Mouse (Mus musculus): Measurements from ENCODE around the gene Uxs1. TPM values are rescaled to one million over a fixed set of nuclear protein-coding genes. Genes with fewer than 3 reads are reported as not detected.

Gene Uxs1
- total RNA-seq, 4 experiments from 2014 or later, result 41.5 to 47.7 (median 43.2) TPM

- DNase-seq (ENCODE audit: low spot score in 2 of 2), result peak; percentile 71 to 76
Observed at GRCm38 (mm10) chr1:43730491-43730924, 97.1 kb downstream of the Uxs1 start, which contains the start of gene 1500015O10Rik. Gene 1500015O10Rik (plus strand): TSS chr1:43730602.

- DNase-seq (ENCODE audit: low spot score in 2 of 2), result no peak
Observed at GRCm38 (mm10) chr1:43722459-43722858, 105.1 kb downstream of the Uxs1 start.

GRCm38 (mm10) chr1:43718793-43719192 lies 108.8 kb downstream of the Uxs1 start:
- no peak for DNase-seq (ENCODE audit: low spot score in 2 of 2)

- no peak for DNase-seq (ENCODE audit: low spot score in 2 of 2)
Observed at GRCm38 (mm10) chr1:43717967-43718366, 109.6 kb downstream of the Uxs1 start.

GRCm38 (mm10) chr1:43714841-43715240 lies 112.8 kb downstream of the Uxs1 start:
- no peak for DNase-seq (ENCODE audit: low spot score in 2 of 2)

GRCm38 (mm10) chr1:43698577-43699000 lies 129.0 kb downstream of the Uxs1 start:
- DNase-seq (ENCODE audit: low spot score in 2 of 2), result no peak

Other genes starting within 250 kb of the Uxs1 start
- gene 1500015O10Rik, start 97.2 kb downstream of the Uxs1 start, total RNA-seq (2022), result 1 to 10 TPM; 1.4 to 8.2 (median 3.3) TPM
- gene Tpp2, start 105.8 kb upstream of the Uxs1 start, total RNA-seq (2022), result 10 to 100 TPM; 50.9 to 54.9 (median 51.3) TPM
- under 1 TPM in 2 of 4 experiments, not detected in 2; 0.12 to 0.25 TPM for gene Mettl21c, start 192.2 kb upstream of the Uxs1 start, total RNA-seq (2022)
- gene Gm8251, start 234.1 kb upstream of the Uxs1 start, total RNA-seq (2022), result not detected